In genomic region chr14:78848477-78848876, GRCm38 (mm10) we compare ENCODE assay signal across 8 mouse cellular contexts. TPM values are rescaled to one million over a fixed set of nuclear protein-coding genes. Genes with fewer than 3 reads are reported as not detected.
DNase-seq lines count a peak whose midpoint lies in the region; ATAC-seq and TF ChIP-seq lines count a peak whose summit lies in the region.

No protein-coding gene starts in this region.

- 12% methylated on average over 3 of the region's 3 CpGs for WGBS in heart, embryonic 11.5 days (ENCODE audit: insufficient replicate concordance)
- WGBS in hindbrain, embryonic 10.5 days = 13% methylated on average over 3 of the region's 3 CpGs
- 8% methylated on average over 3 of the region's 3 CpGs for WGBS in macrophage (ENCODE audit: missing documents)

- peak overlapping the region; percentile 89; the same call in 1 of the 2 replicates for H3K27ac ChIP-seq in heart, embryonic 11.5 days (ENCODE audit: low read depth, low read length)
- H3K27ac ChIP-seq in ES-E14 (ENCODE audit: insufficient read depth, low read depth, low read length, poor library complexity, severe bottlenecking) = no peak overlapping the region
- peak overlapping the region; percentile 96 for H3K27ac ChIP-seq in hindbrain, embryonic 10.5 days
- H3K27ac ChIP-seq in macrophage = no peak overlapping the region

- ATAC-seq in heart, embryonic 11.5 days (replicated peaks; ENCODE audit: insufficient number of reproducible peaks, low FRiP score, low TSS enrichment) = no peak

- no peaks in the 10 kb centered on the region for H3K36me3 ChIP-seq in heart, embryonic 11.5 days (ENCODE audit: control insufficient read depth, insufficient read depth, low read length)
- H3K36me3 ChIP-seq in ES-E14 (ENCODE audit: control insufficient read depth, insufficient read depth, low read length, poor library complexity, severe bottlenecking) (no peaks in the 10 kb centered on the region), macrophage (ENCODE audit: inconsistent target) (no peaks in the 10 kb centered on the region)
- no peaks in the 10 kb centered on the region for H3K36me3 ChIP-seq in hindbrain, embryonic 10.5 days

- DNase-seq in heart, adult 18-20 months = no peak
- no peak for DNase-seq in ES-E14 (ENCODE audit: low read depth, low spot score)
- DNase-seq in hindbrain, embryonic 10.5 days (ENCODE audit: low spot score) = no peak
- DNase-seq in right cerebral cortex, postnatal 36 days (ENCODE audit: low spot score in 2 of 2) = no peak
- no peak for DNase-seq in layer of hippocampus, adult 9-10 months (ENCODE audit: low spot score)
- DNase-seq in adrenal gland, postnatal 36 days = no peak

- H3K79me2 ChIP-seq in macrophage (ENCODE audit: inconsistent target) = peaks cover 31% of the 10 kb centered on the region

- H3K27me3 ChIP-seq in heart, embryonic 11.5 days (ENCODE audit: control insufficient read depth, insufficient read depth, low read length) = no peaks in the 10 kb centered on the region
- 0 out of 2 replicates have a peak, but pooled peaks cover 4% of the 10 kb centered on the region for H3K27me3 ChIP-seq in hindbrain, embryonic 10.5 days (ENCODE audit: insufficient read depth, poor library complexity, severe bottlenecking)

- H3K9ac ChIP-seq in heart, embryonic 11.5 days (ENCODE audit: low read depth, low read length) = peak overlapping the region; percentile 92
- H3K9ac ChIP-seq in ES-E14 (ENCODE audit: insufficient read depth, low read depth, low read length, poor library complexity, severe bottlenecking) = peak overlapping the region; percentile 90; the same call in 1 of the 2 replicates

- H3K4me3 ChIP-seq in heart, embryonic 11.5 days (ENCODE audit: low read depth, low read length) = peak overlapping the region; percentile 86
- H3K4me3 ChIP-seq in ES-E14 (ENCODE audit: insufficient read depth in 1 of 2, low read depth in 1 of 2, low read length in 2 of 2, poor library complexity in 1 of 2, severe bottlenecking in 1 of 2) (peak overlapping the region; percentile 90 to 96), macrophage (ENCODE audit: inconsistent target) (peak overlapping the region; percentile 50)
- H3K4me3 ChIP-seq in hindbrain, embryonic 10.5 days = peak overlapping the region; percentile 82

- in situ Hi-C loops in ES-E14 (cut with MboI; ENCODE audit: low sequenced_read_pairs in 2 of 2, unreplicated experiment in 2 of 2) = loop anchor here in 1 of 2 experiments (25.0 kb wide), 1 partner anchor 186 kb away; no protein-coding TSS in a partner anchor

- peaks cover 13% of the 10 kb centered on the region for H3K4me1 ChIP-seq in heart, embryonic 11.5 days (ENCODE audit: control insufficient read depth, insufficient read depth, low read length)
- H3K4me1 ChIP-seq in ES-E14 (ENCODE audit: control insufficient read depth in 2 of 2, insufficient read depth in 2 of 2, low read length in 2 of 2, poor library complexity in 1 of 2) = peaks cover 2 to 12% of the 10 kb centered on the region in 2 experiments; a peak in 3 of 4 replicates
- H3K4me1 ChIP-seq in hindbrain, embryonic 10.5 days (replicated peaks) = peaks cover 35% of the 10 kb centered on the region

- H3K4me2 ChIP-seq in heart, embryonic 11.5 days = peak overlapping the region; percentile 78

- no peaks in the 10 kb centered on the region for H3K9me3 ChIP-seq in heart, embryonic 11.5 days (replicated peaks; ENCODE audit: control insufficient read depth, low read length)
- no peaks in the 10 kb centered on the region for H3K9me3 ChIP-seq in ES-E14 (ENCODE audit: control insufficient read depth, insufficient read depth, low read depth, low read length)
- no peaks in the 10 kb centered on the region for H3K9me3 ChIP-seq in hindbrain, embryonic 10.5 days

TF ChIP-seq in ES-E14, 5 proteins besides CTCF, POLR2A, EP300 and RAD21:
- TF ChIP-seq ZC3H11A (IDR thresholded peaks at IDR 0.05; ENCODE audit: borderline replicate concordance, low read depth, low read length) (no peak), ZNF384 (IDR thresholded peaks at IDR 0.05; ENCODE audit: low read depth, low read length) (no peak), HCFC1 (IDR thresholded peaks at IDR 0.05; ENCODE audit: borderline replicate concordance, insufficient read depth, low read length) (no peak), MAFK (IDR thresholded peaks at IDR 0.05; ENCODE audit: insufficient read depth, low read depth, low read length) (no peak), CHD2 (IDR thresholded peaks at IDR 0.05; ENCODE audit: low read depth, low read length) (no peak)

RNA-seq across cellular contexts. Expression of gene Vwa8, which starts 0.4 kb away (rescaled TPM):
- polyA plus RNA-seq in heart, embryonic 11.5 days (2014; fragmentation: Nextera tagmentation; extraction: Ambion mirVana) = 14.5 and 18.5 TPM in 2 replicates
- 100 to 1,000 TPM; 177 to 181 TPM for total RNA-seq in heart, adult 18-20 months (2021)
- 9.8 and 24.7 TPM in 2 replicates for total RNA-seq in ES-E14 (2012; rRNA removed)
- 6.8 and 7.6 TPM in 2 replicates for polyA plus RNA-seq in hindbrain, embryonic 10.5 days (2016; fragmentation: Nextera tagmentation; extraction: Ambion mirVana)
- total RNA-seq in macrophage (2018; cell fraction: chromatin; rRNA removed) = 100 to 1,000 TPM in 24 of 26 experiments, 10 to 100 TPM in 2; 81.2 to 225 (median 145) TPM
- total RNA-seq in macrophage (2018; cell fraction: cytosol; rRNA removed) = 10 to 100 TPM; 16.5 to 43.5 (median 27.6) TPM
- total RNA-seq in macrophage (2018; cell fraction: nucleus; rRNA removed) = 100 to 1,000 TPM in 3 of 26 experiments, 10 to 100 TPM in 23; 36.0 to 129 (median 69.1) TPM
- 22.3 to 41.6 TPM (median 22.7 TPM) in 3 replicates for polyA plus RNA-seq in macrophage (2018)
- total RNA-seq in adrenal gland, postnatal 36 days (2021) = 100 to 1,000 TPM; 146 to 169 TPM

Comparison
In these comparisons a context has a peak if more than half of its experiments do, and no peak if none do; other contexts are left out.
1. H3K27ac ChIP-seq: peak in heart, embryonic 11.5 days (single experiment) and hindbrain, embryonic 10.5 days (single experiment); none in ES-E14 (single experiment) and macrophage (single experiment).
2. Peak in every context shown above with its lines, with median percentiles within 50 percentile points of each other: H3K4me3 ChIP-seq.